Mouse (Mus musculus) regulatory T cell (primary cell): ENCODE measurements at regions not wholly inside any gene's neighbourhood (a gene's known extent, or its start where the extent isn't known, plus 50 kb on each side); places are given as distances from the start of the nearest gene placed in this dataset.

Source experiments
- in situ Hi-C: fragments of 300-600 bp; cut with MboI, MseI; formaldehyde crosslinking; loops from one replicate; pipeline ENCODE4 v1.15.1; 2025; ENCODE audit warnings: high pct_unique_total_duplicates

DNA sequence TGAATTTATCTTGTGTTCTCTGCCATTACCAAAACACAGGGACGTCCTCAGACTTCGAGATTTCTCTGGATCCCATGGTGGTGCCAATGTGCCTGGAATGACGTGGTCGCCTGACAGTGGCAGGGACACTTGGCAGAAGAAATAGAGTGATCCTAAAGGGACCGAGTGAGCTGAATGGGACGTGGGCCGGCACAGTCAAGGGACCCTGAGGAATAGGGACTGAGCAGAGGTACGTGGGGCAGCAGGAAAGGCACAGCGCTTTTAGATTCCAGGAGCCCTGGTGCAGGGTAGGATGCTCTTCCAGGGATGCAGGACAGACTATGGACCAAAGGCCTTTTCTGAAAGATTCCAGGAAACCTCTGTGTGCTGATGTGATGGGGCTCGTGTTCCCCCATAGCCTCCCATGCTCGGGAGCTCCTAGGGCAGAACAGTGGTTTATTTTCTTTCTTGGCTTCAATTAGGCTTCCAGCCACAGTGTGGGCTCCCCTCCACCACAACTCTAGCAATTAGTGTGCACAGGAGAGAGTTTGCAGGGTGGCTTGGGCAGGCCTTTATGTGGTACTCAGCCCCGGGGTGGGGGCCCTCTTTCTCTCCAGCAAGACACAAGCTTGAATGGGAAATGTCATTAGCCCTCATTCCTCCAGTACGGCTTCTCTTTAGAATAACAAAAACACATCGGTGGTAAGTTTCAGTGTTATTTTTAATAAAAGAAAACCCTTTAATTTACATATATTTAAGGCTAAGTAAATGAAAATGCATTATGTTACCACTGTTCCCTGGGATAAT, 143.0 kb upstream of the A230072I06Rik start:
- in situ Hi-C loops = no loop called here

DNA sequence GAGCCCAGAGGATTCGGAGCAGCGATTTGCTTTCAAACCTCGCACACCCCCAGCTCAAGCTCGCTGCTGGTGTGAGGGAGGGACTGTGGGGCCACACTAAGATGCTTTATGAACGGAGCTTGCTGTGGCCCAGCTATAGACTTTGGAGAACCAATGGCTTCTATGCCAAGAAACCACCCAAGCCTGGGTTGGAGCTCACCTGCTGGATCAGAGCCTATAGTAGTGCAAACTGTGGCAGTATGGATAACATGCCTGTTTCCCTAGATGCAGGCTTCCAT, 142.5 kb upstream of the A230072I06Rik start:
- in situ Hi-C loops = no loop called here

DNA sequence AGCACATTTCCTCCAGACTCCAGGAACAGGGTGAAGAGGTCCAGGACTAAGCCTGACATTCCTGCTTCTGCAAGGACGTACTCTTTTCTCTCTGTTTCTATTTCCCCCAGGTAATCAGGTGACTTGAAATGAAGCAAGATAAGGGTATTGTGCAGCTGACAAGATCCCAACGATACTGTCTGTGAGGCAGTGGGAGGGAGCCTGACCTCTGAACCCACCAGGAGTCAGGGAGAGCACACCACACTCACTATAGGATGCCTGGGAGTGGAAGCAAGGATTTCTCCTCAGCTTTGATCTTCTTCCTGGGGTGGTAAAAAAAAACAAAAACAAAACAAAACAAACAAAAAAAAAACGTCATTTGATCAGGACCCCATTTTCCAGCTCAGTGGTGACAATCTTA, 141.1 kb upstream of the A230072I06Rik start:
- in situ Hi-C loops = no loop called here

DNA sequence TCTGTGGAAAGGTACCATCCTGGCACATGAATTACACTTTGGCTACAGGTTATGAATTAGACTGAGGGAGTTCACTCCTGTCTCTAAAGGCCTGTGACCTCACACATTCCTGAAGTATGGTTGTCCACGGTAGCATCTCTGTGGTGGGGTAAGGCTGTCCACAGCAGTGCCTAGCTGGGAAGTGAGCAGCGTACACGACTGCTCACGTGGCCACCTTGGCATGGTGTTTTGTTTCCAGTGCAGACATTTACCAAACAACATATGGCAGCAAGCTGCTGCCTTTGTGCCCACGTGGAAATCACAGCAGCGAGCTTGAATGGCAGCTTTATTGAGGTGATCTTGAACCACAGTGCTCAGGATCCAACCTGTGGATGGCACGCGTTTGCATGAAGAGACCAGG, 140.7 kb upstream of the A230072I06Rik start:
- in situ Hi-C loops = no loop called here

DNA sequence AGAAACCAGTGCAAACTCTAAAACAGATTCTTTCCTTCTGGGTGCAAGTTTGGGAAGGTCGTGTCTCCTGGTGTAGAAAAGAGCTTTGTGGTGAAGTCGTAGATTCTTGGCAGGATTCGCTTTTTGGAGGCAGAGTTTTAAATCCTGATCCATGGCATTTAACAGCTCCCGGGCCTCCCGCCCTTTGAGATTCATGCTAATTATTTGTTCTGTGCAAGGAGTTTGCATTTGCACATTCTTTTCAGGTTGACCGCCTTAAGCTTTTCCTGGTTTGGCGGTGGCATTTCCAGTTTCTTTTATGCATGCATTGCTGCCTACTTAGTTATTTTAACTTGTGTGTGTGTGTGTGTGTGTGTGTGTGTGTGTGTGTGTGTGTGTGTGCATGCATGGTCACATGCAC, 126.9 kb upstream of the A230072I06Rik start:
- in situ Hi-C loops = no loop called here

DNA sequence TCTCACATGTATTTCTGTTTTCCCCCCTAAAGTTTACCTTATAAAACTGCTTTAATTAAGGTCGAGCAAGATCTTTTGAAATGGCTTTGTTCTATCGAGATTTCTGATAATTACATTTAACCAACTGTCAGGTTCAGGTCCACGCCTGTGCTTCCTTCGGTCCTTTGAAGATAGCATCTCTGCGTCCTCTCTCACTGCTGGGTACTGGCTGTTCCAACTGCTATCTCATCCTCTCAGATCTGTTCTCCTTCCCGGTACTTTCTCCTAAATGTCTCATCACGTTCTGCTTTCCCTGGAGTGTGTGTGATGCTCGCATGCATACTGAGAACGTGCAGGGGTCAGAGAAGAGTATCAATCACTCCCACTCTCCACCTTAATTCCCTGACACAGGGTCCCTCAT, 125.8 kb upstream of the A230072I06Rik start:
- in situ Hi-C loops = no loop called here

DNA sequence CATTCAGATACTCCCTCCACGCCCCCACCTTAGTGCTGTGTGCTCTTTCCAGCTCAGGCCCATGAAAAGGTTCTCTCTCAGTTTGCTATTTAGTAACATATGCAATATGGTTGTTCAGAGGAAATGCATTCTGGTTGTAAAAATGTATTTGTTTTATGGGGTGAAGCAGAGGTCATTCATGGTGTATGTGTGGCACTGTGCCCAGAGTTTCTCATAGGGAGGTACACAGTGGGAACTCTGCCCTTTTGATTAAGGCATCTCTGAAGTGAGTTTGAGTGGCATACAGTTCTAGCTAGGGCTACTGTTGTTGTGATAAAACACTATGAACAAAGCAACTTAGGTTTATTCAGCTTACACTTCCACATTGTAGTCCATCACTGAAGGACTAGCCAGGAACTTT, 121.7 kb upstream of the A230072I06Rik start:
- in situ Hi-C loops = no loop called here

DNA sequence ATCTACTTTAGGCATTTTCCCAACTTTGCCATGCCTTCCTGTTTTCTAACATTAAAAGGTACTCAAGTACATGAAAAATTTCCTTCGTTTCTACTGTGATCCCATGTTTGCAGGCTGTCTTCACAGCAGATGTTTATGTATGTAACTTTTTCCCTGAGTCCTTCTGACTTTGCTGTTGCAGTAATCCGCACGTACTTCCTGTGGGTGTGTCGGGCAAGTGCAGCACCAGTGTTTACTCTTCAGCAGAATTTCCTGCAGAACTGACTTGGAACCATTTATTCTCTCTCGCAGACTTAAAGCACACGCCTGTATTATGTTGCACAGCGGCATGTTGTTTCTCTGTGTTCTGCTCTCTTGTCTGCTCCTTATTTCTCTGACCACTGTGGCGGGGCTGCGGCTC, 120.4 kb upstream of the A230072I06Rik start:
- in situ Hi-C loops = no loop called here

DNA sequence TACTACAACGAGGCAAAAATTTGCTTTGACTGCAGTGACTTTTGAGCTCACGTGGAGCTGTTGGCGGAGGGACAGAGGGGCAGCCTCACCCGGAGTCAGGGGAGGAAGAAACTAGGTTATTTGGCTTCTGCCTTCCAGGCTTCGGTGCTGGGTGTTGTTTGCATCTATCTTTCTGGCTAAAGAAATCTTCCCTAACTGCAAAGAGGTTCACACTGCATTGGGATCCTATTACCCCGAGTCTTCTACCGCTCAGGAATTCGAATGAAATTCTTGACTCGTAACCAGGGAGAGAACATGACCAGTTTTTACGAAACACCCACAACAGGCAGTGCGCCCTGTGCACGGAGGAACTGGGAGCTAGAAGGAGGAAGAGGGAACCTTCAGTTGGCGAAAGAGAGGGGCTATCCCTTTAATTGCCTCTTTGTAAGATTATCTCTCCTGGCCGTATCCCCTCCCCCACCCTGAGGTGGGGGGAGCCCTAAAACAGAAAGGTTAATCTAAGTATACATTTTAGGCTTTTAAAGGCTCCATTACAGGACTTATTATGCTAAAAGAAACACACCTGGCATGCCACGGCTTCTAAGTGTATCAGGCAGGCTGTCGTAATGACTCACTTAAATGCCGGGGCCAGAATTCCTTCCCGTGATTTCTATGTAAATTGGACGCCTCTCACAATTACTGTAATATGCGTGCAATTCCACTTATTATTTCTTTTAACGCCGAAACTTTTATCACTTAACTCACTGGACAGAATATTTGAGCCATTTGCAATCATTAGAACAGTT, 115.5 kb upstream of the A230072I06Rik start:
- in situ Hi-C loops = no loop called here

DNA sequence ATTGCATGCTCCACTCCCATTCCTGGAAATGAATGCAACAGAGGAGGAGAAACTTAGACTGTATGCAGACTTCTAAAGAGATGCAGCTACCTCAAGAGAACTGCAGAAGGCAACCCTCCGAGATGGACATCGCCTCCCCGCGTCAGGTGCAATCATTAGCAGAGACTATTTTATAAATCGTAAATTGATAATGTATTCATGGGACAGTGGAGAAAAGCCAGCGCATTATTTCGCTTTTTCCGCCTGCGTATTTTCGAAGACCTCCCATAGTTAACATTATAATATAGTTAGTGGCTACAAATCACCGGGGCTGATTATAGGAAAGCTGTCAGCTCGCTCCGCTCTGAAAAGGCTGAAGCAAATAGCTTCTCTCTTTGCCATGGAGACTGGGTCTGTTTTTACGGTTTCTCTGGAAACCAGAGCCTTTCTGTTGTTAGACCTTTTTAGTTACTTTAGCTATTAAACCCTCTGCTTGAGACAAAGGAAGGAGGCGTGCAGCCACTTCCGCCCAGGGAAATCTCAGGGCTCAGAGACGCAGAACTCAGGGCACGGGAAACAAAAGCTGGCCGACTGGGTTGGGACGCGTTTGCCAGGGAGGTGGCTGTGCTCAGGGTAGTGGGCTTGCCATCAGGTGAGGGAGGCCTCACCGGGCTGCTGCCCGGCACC, 113.0 kb upstream of the A230072I06Rik start:
- in situ Hi-C loops = no loop called here

DNA sequence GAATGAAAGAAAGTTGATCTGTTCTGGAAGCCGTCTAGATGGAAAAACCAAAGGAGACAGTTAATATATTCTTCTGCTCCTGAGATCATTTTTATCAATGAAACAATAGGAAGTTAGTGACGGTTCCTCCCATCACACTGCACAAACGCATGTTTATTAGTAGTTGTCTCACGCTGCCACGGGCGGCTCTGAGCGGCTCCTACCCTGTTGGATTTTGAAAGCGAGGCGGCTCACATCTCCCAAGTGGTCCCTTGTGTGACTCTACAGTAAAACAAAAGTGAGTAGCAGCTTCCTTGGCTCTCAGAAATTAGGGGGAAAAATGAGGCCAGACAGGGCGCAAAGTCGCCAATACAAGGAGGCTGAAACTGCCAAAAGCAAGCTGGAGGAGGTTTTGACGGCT, 106.8 kb upstream of the A230072I06Rik start:
- in situ Hi-C loops = no loop called here

DNA sequence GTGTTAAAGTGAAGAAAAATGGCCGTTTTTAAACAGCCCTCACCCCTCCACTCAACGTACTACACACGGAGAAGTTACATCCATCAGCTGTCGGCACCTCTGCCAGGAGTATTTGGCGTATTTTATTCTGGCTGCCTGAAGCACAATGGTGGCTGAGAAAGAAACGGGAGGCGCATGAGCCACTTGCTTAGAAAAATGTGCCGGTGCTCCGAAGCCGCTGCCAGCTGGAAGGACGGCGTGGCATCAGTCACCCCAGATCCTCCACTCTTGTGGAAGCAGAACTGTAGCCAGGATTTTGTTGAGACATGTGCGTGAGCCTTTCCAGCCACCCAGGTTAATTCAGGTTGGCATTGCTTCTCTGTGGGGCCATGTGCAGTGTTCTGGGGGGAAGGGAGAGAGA, 103.1 kb upstream of the A230072I06Rik start:
- in situ Hi-C loops = no loop called here

DNA sequence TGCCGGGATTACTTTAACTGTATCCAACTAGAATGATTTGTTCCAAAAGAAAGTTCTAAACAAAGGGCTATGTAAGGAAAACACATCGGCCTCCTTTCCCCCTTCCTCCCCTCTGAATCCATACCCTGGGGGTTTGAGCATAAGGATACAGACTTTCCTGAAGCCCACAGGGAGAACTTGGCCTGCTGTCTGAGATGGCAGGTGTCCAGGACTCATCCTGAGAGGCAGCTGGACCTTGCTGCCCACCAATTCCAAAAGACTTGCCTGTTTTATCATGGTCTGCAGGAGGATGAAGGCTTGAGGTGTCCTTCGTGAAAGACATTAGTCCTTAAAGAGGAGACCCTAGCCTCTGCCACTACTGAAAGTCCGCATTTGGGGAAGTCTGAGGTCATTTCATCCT, 94.0 kb upstream of the A230072I06Rik start:
- in situ Hi-C loops = no loop called here

DNA sequence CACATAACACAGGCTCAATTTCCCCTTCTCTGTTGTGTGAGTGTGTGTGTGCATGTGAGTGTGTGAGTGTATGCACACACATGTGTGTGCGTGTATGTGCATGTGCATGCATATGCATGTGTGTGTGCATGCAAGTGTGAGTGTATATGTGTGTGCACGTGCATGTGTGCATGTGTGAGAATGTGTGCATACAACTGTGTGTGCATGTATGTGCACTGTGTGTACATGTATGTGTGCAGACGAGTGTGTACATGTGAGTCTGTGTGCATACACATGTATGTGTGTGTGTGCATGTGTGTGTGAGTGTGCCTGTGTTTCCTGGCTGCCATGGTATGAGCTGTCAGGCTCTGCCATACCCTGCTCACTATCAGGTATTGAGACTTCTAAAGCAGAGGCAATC, 91.3 kb upstream of the A230072I06Rik start:
- in situ Hi-C loops = no loop called here

DNA sequence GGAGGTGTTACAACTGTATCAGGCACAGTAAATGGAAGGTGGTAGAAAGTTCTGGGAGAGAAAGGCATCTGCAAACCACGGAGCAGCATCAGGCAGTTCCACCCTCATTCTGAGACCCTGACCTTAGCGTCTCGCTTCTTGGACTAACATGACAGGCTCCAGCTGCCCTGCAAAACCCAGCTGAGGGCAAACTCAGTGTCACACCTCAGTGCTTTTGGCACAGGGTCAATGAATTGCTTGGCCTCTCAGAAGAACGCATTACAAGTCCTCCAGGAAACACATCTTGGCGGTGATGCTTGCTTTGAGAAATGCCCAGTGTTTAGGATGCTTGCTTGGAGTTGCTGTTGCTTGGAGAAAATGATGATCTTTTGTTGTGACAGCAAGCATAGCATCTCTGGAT, 90.2 kb upstream of the A230072I06Rik start:
- in situ Hi-C loops = no loop called here

DNA sequence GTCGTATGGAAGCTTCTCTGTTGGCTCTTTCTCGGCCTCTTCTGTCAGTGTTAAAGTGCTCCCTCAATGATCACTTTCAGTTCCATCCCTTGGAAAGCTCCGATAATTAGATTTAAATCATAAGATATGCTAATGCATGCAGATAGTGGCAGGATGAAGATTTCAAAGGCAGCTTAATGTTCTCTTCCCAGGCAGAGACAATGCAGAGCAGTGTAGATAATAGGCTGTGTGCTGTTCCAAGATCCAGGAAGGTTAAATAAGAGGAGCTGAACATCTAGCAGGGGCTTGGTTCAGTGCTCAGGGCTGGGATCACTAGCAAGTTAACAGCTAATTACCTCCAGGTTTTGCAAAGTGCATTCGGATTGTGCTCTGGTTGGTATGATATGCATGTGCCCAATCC, 89.7 kb upstream of the A230072I06Rik start:
- in situ Hi-C loops = no loop called here

DNA sequence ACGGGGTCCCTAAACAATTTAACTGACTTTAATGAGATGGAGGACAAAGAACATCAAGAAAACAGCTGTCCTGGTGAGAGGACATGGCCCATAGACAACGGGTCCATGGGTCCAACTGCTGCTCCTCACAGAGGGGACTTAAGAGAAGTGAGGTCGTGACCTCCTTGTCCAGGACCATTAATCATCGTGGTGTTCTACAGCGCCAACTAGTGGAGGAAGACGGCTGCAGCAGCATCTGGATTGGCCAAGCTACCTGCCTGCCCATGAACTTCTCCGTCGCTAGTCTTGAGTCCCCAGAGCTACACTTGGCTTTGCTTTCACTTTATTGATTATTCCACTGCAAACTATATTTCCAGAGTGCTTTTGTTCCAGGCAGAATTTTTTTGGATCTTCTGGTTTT, 86.6 kb upstream of the A230072I06Rik start:
- in situ Hi-C loops = no loop called here

DNA sequence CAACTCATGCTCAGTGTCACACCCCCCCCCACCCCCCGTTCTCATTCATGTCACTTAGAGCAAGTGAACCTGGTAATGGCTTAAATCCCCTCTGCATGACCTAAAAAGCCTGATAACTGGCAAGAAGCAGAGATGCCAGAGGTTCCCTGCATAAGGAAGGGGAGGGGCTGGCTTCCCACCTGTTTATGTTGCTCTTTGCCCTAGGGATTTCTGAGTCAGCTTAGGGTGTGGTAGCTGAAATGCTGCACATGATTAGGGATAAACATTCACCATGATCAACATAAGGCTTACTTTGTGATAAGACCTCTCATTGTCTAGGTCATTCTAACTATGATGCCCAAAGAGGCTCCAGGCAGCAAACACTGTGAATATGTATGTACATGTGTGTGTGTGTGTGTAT, 72.7 kb upstream of the A230072I06Rik start:
- in situ Hi-C loops = no loop called here

DNA sequence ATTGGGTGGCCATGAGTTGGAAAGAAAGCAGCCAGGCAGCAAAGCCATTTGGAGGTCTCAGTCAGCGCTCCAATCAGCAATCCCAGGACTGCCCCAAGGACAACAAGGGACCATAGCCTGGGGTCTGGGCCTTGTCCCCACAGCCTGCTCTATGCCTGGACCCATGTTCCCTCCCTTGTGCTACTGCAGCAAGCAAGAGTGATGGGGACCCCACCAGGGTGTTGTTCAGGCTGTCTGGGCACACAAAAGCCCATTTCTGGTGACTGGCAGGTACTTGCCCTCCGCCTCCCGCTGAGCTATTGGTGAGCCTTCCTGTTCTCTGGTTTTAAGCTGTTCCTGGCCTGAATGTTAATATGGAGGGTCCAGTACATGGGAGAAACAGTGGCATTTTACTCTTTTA, 71.2 kb upstream of the A230072I06Rik start:
- in situ Hi-C loops = no loop called here

DNA sequence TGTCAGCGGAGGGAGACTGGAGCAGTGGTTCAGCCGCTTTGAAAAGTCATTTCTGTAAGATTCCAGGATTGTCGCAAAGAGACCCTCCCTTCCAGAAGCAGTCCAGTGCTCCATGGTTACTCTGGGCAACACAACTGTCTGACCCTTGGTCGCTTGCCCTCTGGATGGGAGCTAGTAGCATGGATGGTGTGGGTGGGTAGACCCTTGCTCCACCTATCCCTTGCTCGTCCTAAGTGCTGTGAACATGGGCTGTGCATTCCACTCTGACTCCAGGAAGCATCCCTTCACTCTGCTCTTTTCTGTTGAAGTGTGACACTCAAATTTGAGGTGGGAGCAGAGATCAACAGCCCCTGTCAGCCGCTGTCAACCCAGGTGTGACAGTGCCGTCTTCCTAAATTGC, 64.8 kb upstream of the A230072I06Rik start:
- in situ Hi-C loops = no loop called here

DNA sequence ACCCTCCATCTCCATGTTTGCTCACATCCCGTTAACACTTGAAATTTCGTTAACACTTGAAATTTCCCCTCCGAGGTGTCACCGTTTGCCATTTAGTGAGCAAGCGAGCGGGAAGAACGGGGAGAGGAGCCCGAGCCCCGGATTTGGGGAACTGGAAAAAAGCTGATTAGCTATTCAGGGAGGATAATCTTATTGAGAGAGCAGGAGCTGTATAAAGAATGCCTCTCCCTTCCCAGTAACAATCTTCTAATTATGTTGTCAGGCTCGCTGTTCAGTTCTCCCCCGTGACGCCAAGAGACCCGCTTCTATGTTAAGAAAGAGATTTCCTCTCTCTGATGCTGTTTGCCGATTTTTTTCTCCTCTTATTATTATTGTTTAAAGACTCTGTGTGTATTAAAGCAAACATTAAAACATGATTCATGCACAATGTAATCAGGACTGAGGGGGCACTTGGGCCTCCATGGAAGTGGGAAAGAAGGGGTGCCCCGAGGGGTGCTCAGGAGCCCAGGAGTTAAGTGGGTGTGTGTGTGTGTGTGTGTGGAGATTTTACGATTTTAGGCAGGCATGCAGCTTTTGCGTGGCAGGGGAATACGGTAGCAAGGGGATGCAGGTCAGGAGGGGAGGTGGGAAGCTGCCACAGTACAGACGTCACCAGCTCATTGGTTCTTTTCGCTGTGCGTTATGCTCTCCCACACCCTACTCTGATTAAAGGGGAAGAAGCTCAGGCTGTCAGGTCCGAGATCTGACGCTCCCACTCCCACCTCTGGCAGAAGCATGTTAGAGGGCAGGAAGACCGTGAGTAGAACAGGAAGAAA, 64.2 kb upstream of the A230072I06Rik start:
- in situ Hi-C loops = no loop called here

DNA sequence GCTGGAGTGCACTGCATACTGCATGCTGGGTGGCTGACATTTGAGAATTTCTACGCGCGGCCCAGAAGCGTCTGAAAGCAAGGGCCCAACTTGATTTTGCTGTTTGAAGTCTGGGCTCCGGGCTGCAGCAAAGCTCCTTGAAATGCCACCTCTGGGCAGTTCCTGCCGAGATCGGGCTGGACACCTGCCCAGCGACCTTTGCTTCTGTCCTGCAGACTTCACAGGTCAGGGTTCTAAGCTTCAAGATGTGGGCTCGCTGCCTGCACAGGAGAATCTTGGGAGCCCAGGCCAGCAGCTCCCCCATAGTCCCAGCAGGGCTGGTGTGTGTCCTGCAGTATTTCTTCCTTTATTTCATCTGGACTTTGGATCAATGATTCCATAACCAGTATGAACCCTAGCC, 57.1 kb upstream of the A230072I06Rik start:
- in situ Hi-C loops = no loop called here
